ENCODE assay signal across 8 mouse cellular contexts in the genomic region with DNA sequence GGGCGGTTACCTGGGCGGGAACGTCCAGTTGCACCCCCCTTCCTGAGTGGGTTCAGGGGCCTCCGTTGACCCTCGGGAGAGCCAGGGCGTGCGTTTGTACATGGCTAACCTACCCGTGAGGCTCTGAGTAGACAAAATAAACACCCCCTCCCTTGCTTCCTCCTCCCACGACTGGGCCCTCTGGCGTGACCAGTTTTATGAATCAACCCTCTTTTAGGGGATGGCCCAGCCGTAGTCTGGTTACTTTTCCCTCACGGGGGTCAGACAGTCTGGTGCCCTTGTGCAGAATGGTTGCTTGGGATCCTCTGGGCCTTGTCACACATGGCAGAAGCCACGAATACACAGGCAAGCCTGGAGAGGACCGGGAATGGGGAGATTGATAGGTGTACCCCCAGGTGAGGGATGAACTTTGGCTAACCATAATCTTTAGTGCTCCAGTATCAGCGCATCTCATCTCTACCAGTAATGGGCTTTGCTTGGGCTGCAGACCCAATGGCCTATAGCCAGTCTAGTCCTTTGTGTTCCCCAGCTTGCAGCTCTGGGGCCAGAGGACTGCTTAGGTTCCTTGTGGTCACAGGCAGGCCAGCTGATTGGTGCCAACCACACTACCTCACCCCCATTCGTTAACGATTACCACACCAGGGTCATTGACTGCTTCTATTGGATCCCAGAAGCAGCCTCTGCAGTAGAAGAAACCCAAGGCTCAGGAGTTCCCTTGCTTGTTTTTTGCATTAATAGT. TPM values are rescaled to one million over a fixed set of nuclear protein-coding genes. Genes with fewer than 3 reads are reported as not detected.
DNase-seq lines count a peak whose midpoint lies in the region; ATAC-seq and TF ChIP-seq lines count a peak whose summit lies in the region.

No protein-coding gene starts in this region.

- H3K4me3 ChIP-seq in forebrain, embryonic 10.5 days, result peak overlapping the region; percentile 78
- peak overlapping the region; percentile 63 for H3K4me3 ChIP-seq in intestine, postnatal 0 days (ENCODE audit: low read depth, low read length)
- peak overlapping the region; percentile 65 for H3K4me3 ChIP-seq in liver, postnatal 0 days (ENCODE audit: low read depth, low read length)
- peak overlapping the region; percentile 47 for H3K4me3 ChIP-seq in olfactory bulb, adult 2 months (ENCODE audit: insufficient read depth, low read depth, low read length)

- DNase-seq in heart, adult 11 months, result peak; percentile 98
- DNase-seq in heart, adult 8-10 months (ENCODE audit: low spot score), result no peak
- DNase-seq in forebrain, embryonic 10.5 days (ENCODE audit: extremely low spot score, low spot score), result no peak
- peak; percentile 61 for DNase-seq in liver, postnatal 0 days
- DNase-seq in right cerebral cortex, postnatal 10 days (ENCODE audit: low spot score in 2 of 2), result no peak
- no peak for DNase-seq in thymus, postnatal 14 days

- H3K9ac ChIP-seq in intestine, postnatal 0 days (ENCODE audit: low read depth, low read length), result peak overlapping the region; percentile 68
- H3K9ac ChIP-seq in liver, postnatal 0 days (replicated peaks), result peak overlapping the region; percentile 76

- peaks cover 59% of the 10 kb centered on the region for H3K4me1 ChIP-seq in forebrain, embryonic 10.5 days
- peaks cover 19% of the 10 kb centered on the region; the same call in 1 of the 2 replicates for H3K4me1 ChIP-seq in intestine, postnatal 0 days (replicated peaks; ENCODE audit: control insufficient read depth, insufficient read depth, low read length)
- H3K4me1 ChIP-seq in liver, postnatal 0 days (ENCODE audit: insufficient read depth), result peaks cover 42% of the 10 kb centered on the region
- H3K4me1 ChIP-seq in olfactory bulb, adult 2 months (ENCODE audit: control insufficient read depth, insufficient read depth, low read length), result peaks cover 31% of the 10 kb centered on the region

- H3K36me3 ChIP-seq in forebrain, embryonic 10.5 days (replicated peaks), result peaks cover 14% of the 10 kb centered on the region
- H3K36me3 ChIP-seq in intestine, postnatal 0 days (ENCODE audit: control insufficient read depth, insufficient read depth), result peaks cover 21% of the 10 kb centered on the region
- peaks cover 16% of the 10 kb centered on the region for H3K36me3 ChIP-seq in liver, postnatal 0 days (replicated peaks; ENCODE audit: insufficient read depth, low read length)

- TF ChIP-seq EP300 in liver, postnatal 0 days (IDR thresholded peaks at IDR 0.05; ENCODE audit: low read depth), result no peak

- 15% methylated on average over 17 of the region's 17 CpGs for WGBS in forebrain, embryonic 10.5 days
- WGBS in intestine, postnatal 0 days, result 2% methylated on average over 17 of the region's 17 CpGs
- 9% methylated on average over 17 of the region's 17 CpGs for WGBS in liver, postnatal 0 days (ENCODE audit: insufficient replicate concordance)
- 30% methylated on average over 17 of the region's 17 CpGs for WGBS in olfactory bulb, adult 2 months

- no peaks in the 10 kb centered on the region for H3K9me3 ChIP-seq in forebrain, embryonic 10.5 days
- no peaks in the 10 kb centered on the region for H3K9me3 ChIP-seq in intestine, postnatal 0 days (ENCODE audit: control insufficient read depth)
- no peaks in the 10 kb centered on the region for H3K9me3 ChIP-seq in liver, postnatal 0 days (ENCODE audit: low read length)

- TF ChIP-seq CTCF in intestine, postnatal 0 days (IDR thresholded peaks at IDR 0.05; ENCODE audit: low read depth), result no peak
- TF ChIP-seq CTCF in liver, postnatal 0 days (IDR thresholded peaks at IDR 0.05; ENCODE audit: low read depth), result no peak
- no peak for TF ChIP-seq CTCF in olfactory bulb, adult 2 months (IDR thresholded peaks at IDR 0.05; ENCODE audit: insufficient read depth, low read depth, low read length)

- peak overlapping the region; percentile 87 for H3K27ac ChIP-seq in forebrain, embryonic 10.5 days
- peak overlapping the region; percentile 80 for H3K27ac ChIP-seq in intestine, postnatal 0 days (ENCODE audit: low read depth, low read length)
- peak overlapping the region; percentile 89 for H3K27ac ChIP-seq in liver, postnatal 0 days (ENCODE audit: low read depth)
- H3K27ac ChIP-seq in olfactory bulb, adult 2 months (ENCODE audit: insufficient read depth, low read depth, low read length), result no peak overlapping the region

- H3K27me3 ChIP-seq in forebrain, embryonic 10.5 days (ENCODE audit: poor library complexity, severe bottlenecking), result no peaks in the 10 kb centered on the region
- no peaks in the 10 kb centered on the region for H3K27me3 ChIP-seq in intestine, postnatal 0 days (replicated peaks; ENCODE audit: control insufficient read depth, insufficient read depth, low read length)
- no peaks in the 10 kb centered on the region for H3K27me3 ChIP-seq in liver, postnatal 0 days (ENCODE audit: insufficient read depth, low read length)

- ATAC-seq in intestine, postnatal 0 days, result peak; percentile 74
- ATAC-seq in liver, postnatal 0 days, result peak; percentile 84

- peak overlapping the region; percentile 89 for H3K4me2 ChIP-seq in intestine, postnatal 0 days (replicated peaks; ENCODE audit: low read depth)
- peak overlapping the region; percentile 92 for H3K4me2 ChIP-seq in liver, postnatal 0 days (ENCODE audit: low read depth, low read length)

- no peak for TF ChIP-seq POLR2A in olfactory bulb, adult 2 months (IDR thresholded peaks at IDR 0.05; ENCODE audit: insufficient read depth, low read depth, low read length)

RNA-seq across cellular contexts. Expression of gene Dnaja3, which starts 0.6 kb away (rescaled TPM):
- total RNA-seq in heart, adult 8-10 months (2022), result 100 to 1,000 TPM; 146 to 154 (median 153) TPM
- 63.7 and 66.3 TPM in 2 replicates for polyA plus RNA-seq in forebrain, embryonic 10.5 days (2016; fragmentation: Nextera tagmentation; extraction: Ambion mirVana)
- 37.9 and 38.6 TPM in 2 replicates for polyA plus RNA-seq in intestine, postnatal 0 days (2015; fragmentation: Nextera tagmentation; extraction: Ambion mirVana)
- polyA plus RNA-seq in liver, postnatal 0 days (2015; fragmentation: Nextera tagmentation; extraction: Ambion mirVana), result 66.0 and 70.5 TPM in 2 replicates
- not detected in 2 replicates for polyA plus RNA-seq in olfactory bulb, adult 2 months (2012; ENCODE audit: insufficient read depth, insufficient read length, low replicate concordance, missing spikeins)

RNA-seq across cellular contexts. Expression of gene Vasn, which starts 0.7 kb away (rescaled TPM):
- 1 to 10 TPM; 6.9 to 9.3 (median 8.1) TPM for total RNA-seq in heart, adult 8-10 months (2022)
- polyA plus RNA-seq in forebrain, embryonic 10.5 days (2016; fragmentation: Nextera tagmentation; extraction: Ambion mirVana), result 9.2 and 9.3 TPM in 2 replicates
- 5.0 and 5.3 TPM in 2 replicates for polyA plus RNA-seq in intestine, postnatal 0 days (2015; fragmentation: Nextera tagmentation; extraction: Ambion mirVana)
- 1.6 and 1.9 TPM in 2 replicates for polyA plus RNA-seq in liver, postnatal 0 days (2015; fragmentation: Nextera tagmentation; extraction: Ambion mirVana)
- not detected in 2 replicates for polyA plus RNA-seq in olfactory bulb, adult 2 months (2012; ENCODE audit: insufficient read depth, insufficient read length, low replicate concordance, missing spikeins)

RNA-seq across cellular contexts. Expression of gene Pam16, which starts 15.6 kb away (rescaled TPM):
- total RNA-seq in heart, adult 8-10 months (2022), result 100 to 1,000 TPM; 145 to 188 (median 160) TPM
- polyA plus RNA-seq in forebrain, embryonic 10.5 days (2016; fragmentation: Nextera tagmentation; extraction: Ambion mirVana), result 93.5 and 94.7 TPM in 2 replicates
- 63.3 and 72.1 TPM in 2 replicates for polyA plus RNA-seq in intestine, postnatal 0 days (2015; fragmentation: Nextera tagmentation; extraction: Ambion mirVana)
- 59.7 and 66.3 TPM in 2 replicates for polyA plus RNA-seq in liver, postnatal 0 days (2015; fragmentation: Nextera tagmentation; extraction: Ambion mirVana)
- polyA plus RNA-seq in olfactory bulb, adult 2 months (2012; ENCODE audit: insufficient read depth, insufficient read length, low replicate concordance, missing spikeins), result not detected in 2 replicates

RNA-seq across cellular contexts. Expression of gene Coro7, which starts 39.1 kb away (rescaled TPM):
- 10 to 100 TPM; 11.3 to 16.1 (median 15.4) TPM for total RNA-seq in heart, adult 8-10 months (2022)
- 17.6 and 19.1 TPM in 2 replicates for polyA plus RNA-seq in forebrain, embryonic 10.5 days (2016; fragmentation: Nextera tagmentation; extraction: Ambion mirVana)
- polyA plus RNA-seq in intestine, postnatal 0 days (2015; fragmentation: Nextera tagmentation; extraction: Ambion mirVana), result 25.3 and 27.5 TPM in 2 replicates
- polyA plus RNA-seq in liver, postnatal 0 days (2015; fragmentation: Nextera tagmentation; extraction: Ambion mirVana), result 6.8 and 10.3 TPM in 2 replicates
- polyA plus RNA-seq in olfactory bulb, adult 2 months (2012; ENCODE audit: insufficient read depth, insufficient read length, low replicate concordance, missing spikeins), result not detected in 2 replicates

RNA-seq across cellular contexts. Expression of gene Glis2, which starts 45.9 kb away (rescaled TPM):
- total RNA-seq in heart, adult 8-10 months (2022), result 10 to 100 TPM in 2 of 4 experiments, 1 to 10 TPM in 2; 7.3 to 13.5 (median 9.5) TPM
- 22.5 and 23.2 TPM in 2 replicates for polyA plus RNA-seq in forebrain, embryonic 10.5 days (2016; fragmentation: Nextera tagmentation; extraction: Ambion mirVana)
- 9.2 and 10.5 TPM in 2 replicates for polyA plus RNA-seq in intestine, postnatal 0 days (2015; fragmentation: Nextera tagmentation; extraction: Ambion mirVana)
- polyA plus RNA-seq in liver, postnatal 0 days (2015; fragmentation: Nextera tagmentation; extraction: Ambion mirVana), result 1.7 and 1.9 TPM in 2 replicates
- polyA plus RNA-seq in olfactory bulb, adult 2 months (2012; ENCODE audit: insufficient read depth, insufficient read length, low replicate concordance, missing spikeins), result not detected in 2 replicates

Comparison
In these comparisons a context has a peak if more than half of its experiments do, and no peak if none do; other contexts are left out.
1. DNase-seq: peak in heart, adult 11 months (single experiment) and liver, postnatal 0 days (single experiment); none in heart, adult 8-10 months (single experiment), forebrain, embryonic 10.5 days (single experiment), right cerebral cortex, postnatal 10 days (0 of 2) and thymus, postnatal 14 days (single experiment).
2. RNA of gene Dnaja3, which starts 0.6 kb away (polyA plus RNA-seq): 66.0 to 70.5 TPM in liver, postnatal 0 days, 63.7 to 66.3 TPM in forebrain, embryonic 10.5 days and 37.9 to 38.6 TPM in intestine, postnatal 0 days; not detected in olfactory bulb, adult 2 months; every median in the first group is over 10 times any median in the second.
3. RNA of gene Pam16, which starts 15.6 kb away (polyA plus RNA-seq): 93.5 to 94.7 TPM in forebrain, embryonic 10.5 days, 63.3 to 72.1 TPM in intestine, postnatal 0 days and 59.7 to 66.3 TPM in liver, postnatal 0 days; not detected in olfactory bulb, adult 2 months; every median in the first group is over 10 times any median in the second.
4. Peak in every context shown above with its lines, with median percentiles within 50 percentile points of each other: H3K4me3 ChIP-seq.